Mouse (Mus musculus) CH12.LX (cell line): Measurements from ENCODE around the gene Ptcd2. TPM values are rescaled to one million over a fixed set of nuclear protein-coding genes. Genes with fewer than 3 reads are reported as not detected.

ENCODE experiments used
- DNase-seq: peaks from one replicate; pipeline ENCODE4 v3.0.0-alpha.2; 2013; ENCODE audit errors: extremely low read depth
- H3K27ac ChIP-seq: 2 replicates; pipeline ENCODE4 v1.5.1; 2012; ENCODE audit warnings: low read depth, mild to moderate bottlenecking, control low read depth, moderate library complexity; ENCODE audit not compliant: insufficient read depth
- H3K27me3 ChIP-seq: replicated peaks from 2 replicates; pipeline ENCODE3; 2012; ENCODE audit warnings: inconsistent platforms
- H3K36me3 ChIP-seq, 2 experiments: replicated peaks in 1 of 2; 2 replicates each; pipeline versions ENCODE3 to v1.6.1; 2012; ENCODE audit warnings: inconsistent platforms in 1 of 2, low read length in 1 of 2, mild to moderate bottlenecking in 1 of 2, mixed read lengths in 1 of 2, moderate library complexity in 1 of 2; ENCODE audit not compliant: control insufficient read depth in 1 of 2, insufficient read depth in 1 of 2
- H3K4me1 ChIP-seq, 2 experiments: 2 replicates each; pipeline ENCODE4 v1.6.1; 2012; ENCODE audit warnings: inconsistent platforms in 1 of 2, moderate library complexity in 1 of 2; ENCODE audit not compliant: insufficient read depth in 2 of 2, control insufficient read depth in 1 of 2
- H3K4me2 ChIP-seq: 2 replicates; pipeline ENCODE4 v1.6.1; 2012; ENCODE audit warnings: low read depth, mild to moderate bottlenecking, control low read depth; ENCODE audit not compliant: poor library complexity, insufficient read depth, severe bottlenecking
- H3K4me3 ChIP-seq, 3 experiments: fragments of 150-350 bp in 1 of 3; sonication (generic) in 1 of 3; replicated peaks in 1 of 3; 2 replicates each; pipeline versions ENCODE3 to v1.5.1; 2011 to 2012; ENCODE audit warnings: low read depth in 2 of 3, low read length in 2 of 3, mild to moderate bottlenecking in 2 of 3, moderate library complexity in 2 of 3, control low read depth in 1 of 3, improper control_type of control experiment in 1 of 3, inconsistent platforms in 1 of 3, mixed read lengths in 1 of 3; ENCODE audit not compliant: poor library complexity in 1 of 3
- H3K79me2 ChIP-seq: replicated peaks from 2 replicates; pipeline ENCODE4 v1.6.1; 2012; ENCODE audit warnings: mild to moderate bottlenecking, moderate library complexity; ENCODE audit not compliant: control insufficient read depth, poor library complexity, insufficient read depth, severe bottlenecking; ENCODE audit errors: extremely low read depth
- H3K9ac ChIP-seq: 2 replicates; pipeline ENCODE4 v1.6.1; 2012; ENCODE audit warnings: low read depth, mild to moderate bottlenecking, control low read depth, moderate library complexity; ENCODE audit not compliant: insufficient read depth
- H3K9me3 ChIP-seq: replicated peaks from 2 replicates; pipeline ENCODE3; 2012; ENCODE audit warnings: low read length, inconsistent platforms, mixed read lengths
- BHLHE40 ChIP-seq: IDR thresholded peaks from 2 replicates; pipeline ENCODE4 v1.6.1; 2011; ENCODE audit warnings: mild to moderate bottlenecking, low read depth, low read length, improper control_type of control experiment
- CHD1 ChIP-seq: IDR thresholded peaks from 2 replicates; pipeline ENCODE4 v1.6.1; 2012; ENCODE audit warnings: low read depth, low read length, improper control_type of control experiment, inconsistent platforms
- HCFC1 ChIP-seq: IDR thresholded peaks from 2 replicates; pipeline ENCODE4 v1.6.1; 2012; ENCODE audit warnings: low read depth, mild to moderate bottlenecking, inconsistent platforms, low read length, improper control_type of control experiment
- IRF4 ChIP-seq: IDR thresholded peaks from 2 replicates; pipeline ENCODE4 v1.6.1; 2014; ENCODE audit warnings: low read depth, mild to moderate bottlenecking, inconsistent platforms, low read length, improper control_type of control experiment
- JUND ChIP-seq: conservative IDR thresholded peaks from 2 replicates; pipeline ENCODE4 v1.6.1; 2011; ENCODE audit warnings: low read depth, low read length, improper control_type of control experiment
- KAT2A ChIP-seq: IDR thresholded peaks from 2 replicates; pipeline ENCODE4 v1.6.1; 2012; ENCODE audit warnings: low read length, improper control_type of control experiment, inconsistent platforms; ENCODE audit not compliant: insufficient replicate concordance
- MXI1 ChIP-seq: IDR thresholded peaks from 2 replicates; pipeline ENCODE4 v1.6.1; 2011; ENCODE audit warnings: mild to moderate bottlenecking, low read depth, low read length, improper control_type of control experiment
- MYC ChIP-seq: IDR thresholded peaks from 2 replicates; pipeline ENCODE4 v1.6.1; 2011; ENCODE audit warnings: low read depth, mild to moderate bottlenecking, improper control_type of control experiment, low read length
- NELFE ChIP-seq: IDR thresholded peaks from 2 replicates; pipeline ENCODE4 v1.6.1; 2011; ENCODE audit warnings: low read depth, low read length, improper control_type of control experiment
- NRF1 ChIP-seq: IDR thresholded peaks from 2 replicates; pipeline ENCODE4 v1.6.1; 2014; ENCODE audit warnings: low read depth, mild to moderate bottlenecking, inconsistent platforms, low read length, improper control_type of control experiment, moderate library complexity
- PAX5 ChIP-seq: IDR thresholded peaks from 2 replicates; pipeline ENCODE4 v1.6.1; 2012; ENCODE audit warnings: low read length, inconsistent platforms, mixed read lengths
- POLR2A ChIP-seq: IDR thresholded peaks from 2 replicates; pipeline ENCODE4 v1.6.1; 2011; ENCODE audit warnings: low read depth, mild to moderate bottlenecking, improper control_type of control experiment, low read length
- SIN3A ChIP-seq: IDR thresholded peaks from 2 replicates; pipeline ENCODE4 v1.6.1; 2012; ENCODE audit warnings: low read length, improper control_type of control experiment, inconsistent platforms
- SMC3 ChIP-seq: IDR thresholded peaks from 2 replicates; pipeline ENCODE4 v1.6.1; 2011; ENCODE audit warnings: low read depth, low read length, improper control_type of control experiment
- TBP ChIP-seq: conservative IDR thresholded peaks from 2 replicates; pipeline ENCODE4 v1.6.1; 2011; ENCODE audit warnings: low read depth, low read length, improper control_type of control experiment
- UBTF ChIP-seq: IDR thresholded peaks from 2 replicates; pipeline ENCODE4 v1.6.1; 2012; ENCODE audit warnings: low read depth, mild to moderate bottlenecking, inconsistent platforms, low read length, improper control_type of control experiment, moderate library complexity
- USF1 ChIP-seq: IDR thresholded peaks from 2 replicates; pipeline ENCODE4 v1.6.1; 2014; ENCODE audit warnings: low read depth, mild to moderate bottlenecking, inconsistent platforms, low read length, improper control_type of control experiment
- ZC3H11A ChIP-seq: IDR thresholded peaks from 2 replicates; pipeline ENCODE4 v1.6.1; 2012; ENCODE audit warnings: low read depth, mild to moderate bottlenecking, inconsistent platforms, low read length, improper control_type of control experiment
- ZKSCAN1 ChIP-seq: IDR thresholded peaks from 2 replicates; pipeline ENCODE4 v1.6.1; 2012; ENCODE audit warnings: low read depth, inconsistent platforms, low read length, improper control_type of control experiment, borderline replicate concordance
- dilution Hi-C: fragments of 300-500 bp; cut with MboI; formaldehyde crosslinking; loops from 2 replicates; pipeline ENCODE4 v1.14.3; 2020; ENCODE audit warnings: low sequenced_read_pairs; ENCODE audit not compliant: extremely low pct_unique_long_range_greater_than_20kb, extremely low pct_ligation_motif_present
- in situ Hi-C: fragments of 300-500 bp; cut with MboI; formaldehyde crosslinking; loops from 3 replicates; pipeline ENCODE4 v1.14.3; 2019; ENCODE audit warnings: low sequenced_read_pairs, low pct_ligation_motif_present, low pct_unique_long_range_greater_than_20kb, mixed read lengths
- polyA plus RNA-seq: library from polyadenylated mRNA; unstranded; fragments of >175 nt; gene quantifications from 2 replicates; pipeline ENCODE4 v1.2.1, GENCODE M21; 2012; ENCODE audit warnings: low read depth; ENCODE audit not compliant: insufficient read length
- total RNA-seq, 2 experiments: library from RNA; depleted of rRNA; stranded (reverse); fragments of 300-350 nt in 1 of 2; fragments of >200 nt in 1 of 2; gene quantifications; 2 replicates each; pipeline ENCODE4 v1.2.3; 2012 to 2014

Ptcd2 gene
- total and polyA plus RNA-seq, 3 experiments, result 32.4 to 92.9 (median 52.2) TPM

DNA sequence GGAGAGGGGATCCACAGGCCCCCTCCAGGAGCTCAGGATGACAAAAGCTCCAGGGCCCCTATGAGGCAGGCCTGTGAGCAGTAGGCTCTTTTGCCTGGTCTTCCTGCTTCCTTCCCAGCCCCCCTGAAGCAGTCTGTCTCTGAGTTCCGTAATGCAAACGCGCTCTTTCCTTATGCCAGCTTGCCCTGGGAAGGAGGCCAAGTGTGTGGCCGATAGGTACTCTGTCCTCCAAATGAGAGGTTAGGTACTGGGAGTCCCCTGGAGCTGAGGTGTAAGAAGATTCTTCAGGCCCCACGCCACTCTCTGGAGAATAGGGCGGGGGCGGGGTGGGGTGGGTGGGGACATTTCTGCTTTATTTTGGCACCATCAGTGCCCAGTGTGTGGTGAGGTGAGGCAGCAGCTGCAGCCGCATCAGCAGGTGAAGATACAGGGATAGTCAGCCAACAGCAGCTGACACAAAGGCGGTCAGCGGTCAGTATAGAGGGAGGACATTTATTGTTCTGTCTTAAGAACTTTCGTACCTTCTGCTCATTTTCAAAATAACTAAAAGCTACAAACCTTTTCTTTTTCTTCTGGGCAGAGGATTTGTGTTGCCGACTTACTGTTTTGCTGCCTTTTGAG is 23.2 kb upstream of the Ptcd2 start:
- peaks cover 0 to 14% of the 10 kb centered on the region in 2 experiments; a peak in 2 of 4 replicates for H3K4me1 ChIP-seq
- no peak overlapping the region for H3K4me3 ChIP-seq
- dilution Hi-C loops (no loop called here), in situ Hi-C loops (no loop called here)
- TF ChIP-seq CHD1 (no peak), MXI1 (no peak), JUND (no peak), USF1 (no peak), BHLHE40 (no peak), ZC3H11A (no peak), MYC (no peak), TBP (no peak), UBTF (no peak), KAT2A (no peak), PAX5 (no peak), SIN3A (no peak), POLR2A (no peak), HCFC1 (no peak)
- no peaks in the 10 kb centered on the region for H3K79me2 ChIP-seq
- no peak for DNase-seq
- H3K9me3 ChIP-seq, result no peaks in the 10 kb centered on the region
- H3K4me2 ChIP-seq, result no peak overlapping the region
- no peak overlapping the region for H3K27ac ChIP-seq
- peaks cover 31 to 82% of the 10 kb centered on the region in 2 experiments for H3K36me3 ChIP-seq
- H3K9ac ChIP-seq, result no peak overlapping the region
- H3K27me3 ChIP-seq, result no peaks in the 10 kb centered on the region

GRCm38 (mm10) chr13:99366422-99367175 is 22.1 kb upstream of the Ptcd2 start:
- Histone ChIP-seq H3K79me2 (no peaks in the 10 kb centered on the region), H3K4me3 (no peak overlapping the region), H3K4me1 (peaks cover 0 to 10% of the 10 kb centered on the region in 2 experiments; a peak in 2 of 4 replicates), H3K4me2 (no peak overlapping the region), H3K27ac (no peak overlapping the region), H3K9me3 (no peaks in the 10 kb centered on the region), H3K27me3 (no peaks in the 10 kb centered on the region), H3K36me3 (peaks cover 34 to 83% of the 10 kb centered on the region in 2 experiments)
- dilution Hi-C loops (no loop called here), in situ Hi-C loops (no loop called here)
- no peak for TF ChIP-seq TBP
- TF ChIP-seq CHD1, result no peak
- no peak for TF ChIP-seq ZKSCAN1
- no peak for TF ChIP-seq IRF4
- TF ChIP-seq JUND, result no peak
- no peak for TF ChIP-seq HCFC1
- no peak for TF ChIP-seq NRF1
- TF ChIP-seq ZC3H11A, result no peak
- TF ChIP-seq MYC, result no peak
- no peak for TF ChIP-seq UBTF
- TF ChIP-seq MXI1, result no peak
- TF ChIP-seq NELFE, result no peak
- no peak for TF ChIP-seq SMC3
- no peak for TF ChIP-seq KAT2A
- TF ChIP-seq, all 38 proteins: peak for 0
- H3K9ac ChIP-seq, result no peak overlapping the region
- no peak for DNase-seq
